Mouse (Mus musculus): Measurements from ENCODE around the gene Phrf1. TPM values are rescaled to one million over a fixed set of nuclear protein-coding genes. Genes with fewer than 3 reads are reported as not detected.

The Phrf1 gene
- polyA plus RNA-seq, 1 experiment from 2014 or later = 56.7 TPM

DNA sequence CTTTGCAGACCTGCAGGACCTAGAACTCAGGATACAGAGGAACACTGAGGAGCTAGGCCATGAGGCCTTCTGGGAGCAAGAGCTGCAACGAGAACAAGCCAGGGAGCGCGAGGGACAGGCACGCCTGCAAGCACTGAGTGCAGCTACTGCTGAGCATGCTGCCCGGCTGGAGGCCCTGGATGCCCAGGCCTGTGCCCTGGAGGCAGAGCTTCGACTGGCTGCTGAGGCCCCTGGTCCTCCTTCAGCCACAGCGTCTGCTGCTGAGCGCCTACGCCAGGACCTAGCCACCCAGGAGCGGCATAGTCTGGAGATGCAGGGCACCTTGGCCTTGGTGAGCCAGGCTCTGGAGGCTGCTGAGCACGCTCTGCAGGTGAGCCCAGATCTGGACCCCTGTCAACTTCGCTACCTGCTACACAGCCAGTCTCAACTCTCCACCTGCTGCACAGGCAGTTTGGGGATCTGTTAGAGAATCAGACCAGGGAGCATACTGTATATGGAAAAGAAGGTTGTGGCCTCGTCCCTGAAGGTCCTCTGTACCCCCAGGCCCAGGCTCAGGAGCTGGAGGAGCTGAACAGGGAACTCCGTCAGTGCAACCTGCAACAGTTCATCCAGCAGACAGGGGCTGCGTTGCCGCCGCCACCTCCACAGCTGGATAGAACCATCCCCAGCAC lies 11.1 kb upstream of the Phrf1 start:
- Histone ChIP-seq H3K4me1 (ENCODE audit: control insufficient read depth, insufficient read depth, low read length) (peaks cover 65% of the 10 kb centered on the region), H3K9me3 (ENCODE audit: control insufficient read depth, low read length) (no peaks in the 10 kb centered on the region), H3K9ac (ENCODE audit: low read depth, low read length) (peak overlapping the region; percentile 85), H3K27ac (ENCODE audit: low read length) (peak overlapping the region; percentile 98), H3K4me2 (ENCODE audit: low read depth, low read length) (peak overlapping the region; percentile 91), H3K27me3 (replicated peaks; ENCODE audit: control insufficient read depth, insufficient read depth, low read length) (no peaks in the 10 kb centered on the region), H3K36me3 (ENCODE audit: control insufficient read depth, insufficient read depth, low read length) (peaks cover 4% of the 10 kb centered on the region; the same call in 1 of the 2 replicates), H3K4me3 (ENCODE audit: low read length) (peak overlapping the region; percentile 74)
- no peak for ATAC-seq
- 80% methylated on average over 17 of the region's 17 CpGs for WGBS

DNA sequence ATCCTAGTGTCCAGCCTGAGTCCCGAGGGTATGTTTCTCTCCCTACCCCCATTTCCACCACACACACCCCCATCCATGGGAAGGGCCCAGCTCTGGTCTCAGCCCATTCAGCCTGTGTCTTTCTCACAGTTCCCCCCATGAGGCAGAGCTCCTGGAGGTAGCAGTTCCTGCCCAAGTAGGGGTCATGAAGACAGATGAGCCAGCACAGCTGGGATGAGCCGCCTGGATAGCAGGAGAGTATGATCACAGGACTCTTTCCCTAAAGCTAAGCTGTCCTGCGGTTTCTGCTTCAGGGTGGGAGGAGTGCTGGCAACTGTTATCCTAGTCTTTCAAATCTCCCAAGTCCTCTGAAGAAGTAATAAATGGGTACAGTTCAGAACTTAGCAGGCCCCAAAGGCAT lies 10.4 kb upstream of the Phrf1 start:
- peaks cover 69% of the 10 kb centered on the region for H3K4me1 ChIP-seq (ENCODE audit: control insufficient read depth, insufficient read depth, low read length)
- H3K27me3 ChIP-seq (replicated peaks; ENCODE audit: control insufficient read depth, insufficient read depth, low read length) = no peaks in the 10 kb centered on the region
- H3K4me2 ChIP-seq (ENCODE audit: low read depth, low read length) = peak overlapping the region; percentile 91
- peak overlapping the region; percentile 38 for H3K27ac ChIP-seq (ENCODE audit: low read length)
- H3K9me3 ChIP-seq (ENCODE audit: control insufficient read depth, low read length) = no peaks in the 10 kb centered on the region
- peak overlapping the region; percentile 85 for H3K9ac ChIP-seq (ENCODE audit: low read depth, low read length)
- peaks cover 4% of the 10 kb centered on the region; the same call in 1 of the 2 replicates for H3K36me3 ChIP-seq (ENCODE audit: control insufficient read depth, insufficient read depth, low read length)
- 68% methylated on average over 3 of the region's 3 CpGs for WGBS
- ATAC-seq = no peak
- peak overlapping the region; percentile 74 for H3K4me3 ChIP-seq (ENCODE audit: low read length)

DNA sequence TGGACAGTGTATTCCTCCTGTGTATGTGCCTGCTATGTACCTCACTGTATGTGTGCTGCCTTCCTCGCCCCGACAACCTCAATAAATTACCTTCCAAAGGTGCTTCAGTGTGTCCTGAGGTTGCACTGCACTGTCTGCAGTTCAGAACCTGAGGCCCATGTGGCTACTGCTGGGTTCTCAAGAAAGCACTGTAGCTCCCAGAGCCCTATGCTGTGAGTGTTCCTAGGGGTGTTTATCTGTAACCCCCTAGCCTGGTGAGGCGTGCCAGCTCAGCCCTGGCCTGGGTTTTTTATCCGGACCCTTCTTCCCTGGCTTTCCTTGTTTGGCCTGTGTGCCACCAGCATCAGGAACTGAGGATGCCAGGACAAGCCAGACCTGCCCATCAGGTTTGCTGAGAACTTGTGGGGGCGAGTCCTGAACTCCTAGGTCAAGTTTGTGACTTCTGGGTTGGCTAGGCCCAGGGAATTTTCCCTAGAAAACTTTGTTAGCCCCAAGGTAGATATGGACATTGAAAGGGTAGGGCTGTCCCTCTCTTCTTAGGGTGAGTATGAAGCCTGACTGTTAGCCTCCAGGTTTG lies 9.9 kb upstream of the Phrf1 start:
- Histone ChIP-seq H3K4me1 (ENCODE audit: control insufficient read depth, insufficient read depth, low read length) (peaks cover 65% of the 10 kb centered on the region), H3K9me3 (ENCODE audit: control insufficient read depth, low read length) (no peaks in the 10 kb centered on the region), H3K36me3 (ENCODE audit: control insufficient read depth, insufficient read depth, low read length) (peaks cover 4% of the 10 kb centered on the region; the same call in 1 of the 2 replicates), H3K9ac (ENCODE audit: low read depth, low read length) (peak overlapping the region; percentile 85), H3K4me2 (ENCODE audit: low read depth, low read length) (peak overlapping the region; percentile 91), H3K4me3 (ENCODE audit: low read length) (peak overlapping the region; percentile 74), H3K27me3 (replicated peaks; ENCODE audit: control insufficient read depth, insufficient read depth, low read length) (no peaks in the 10 kb centered on the region), H3K27ac (ENCODE audit: low read length) (peak overlapping the region; percentile 54)
- 69% methylated on average over 5 of the region's 5 CpGs for WGBS
- no peak for ATAC-seq

DNA sequence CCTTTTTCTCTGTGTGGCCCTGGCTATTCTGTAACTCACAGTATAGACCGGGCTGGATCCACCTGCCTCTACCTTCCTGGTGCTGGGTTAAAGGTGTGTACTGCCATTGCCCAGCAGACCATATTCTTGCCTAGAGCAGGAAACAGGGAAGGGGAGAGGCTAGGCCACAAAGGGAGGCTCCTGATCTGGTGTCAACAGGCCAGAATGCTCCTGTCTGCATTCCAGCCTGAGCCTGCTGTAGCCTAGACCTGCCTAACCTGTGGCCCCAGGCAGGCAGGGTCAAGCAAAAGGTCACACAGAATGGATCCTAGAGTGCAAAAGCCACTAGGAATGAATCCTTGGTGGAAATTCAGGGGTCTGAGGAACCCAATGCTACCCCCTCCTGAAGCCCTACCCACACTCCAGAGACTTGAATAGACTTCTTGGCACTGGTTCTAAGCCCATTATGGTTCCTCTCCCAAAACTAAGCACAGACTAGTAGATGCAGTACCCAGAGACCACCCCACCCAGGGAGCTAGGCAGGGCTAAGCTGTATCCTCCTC lies 9.0 kb upstream of the Phrf1 start:
- Histone ChIP-seq H3K4me3 (ENCODE audit: low read length) (no peak overlapping the region; the same call in 1 of the 2 replicates), H3K4me2 (ENCODE audit: low read depth, low read length) (no peak overlapping the region), H3K4me1 (ENCODE audit: control insufficient read depth, insufficient read depth, low read length) (peaks cover 57% of the 10 kb centered on the region), H3K9ac (ENCODE audit: low read depth, low read length) (peak overlapping the region; percentile 31; the same call in 1 of the 2 replicates), H3K9me3 (ENCODE audit: control insufficient read depth, low read length) (no peaks in the 10 kb centered on the region), H3K36me3 (ENCODE audit: control insufficient read depth, insufficient read depth, low read length) (peaks cover 4% of the 10 kb centered on the region; the same call in 1 of the 2 replicates), H3K27me3 (replicated peaks; ENCODE audit: control insufficient read depth, insufficient read depth, low read length) (no peaks in the 10 kb centered on the region), H3K27ac (ENCODE audit: low read length) (peak overlapping the region; percentile 33)
- 71% methylated on average over 1 of the region's 1 CpGs for WGBS
- ATAC-seq = no peak

DNA sequence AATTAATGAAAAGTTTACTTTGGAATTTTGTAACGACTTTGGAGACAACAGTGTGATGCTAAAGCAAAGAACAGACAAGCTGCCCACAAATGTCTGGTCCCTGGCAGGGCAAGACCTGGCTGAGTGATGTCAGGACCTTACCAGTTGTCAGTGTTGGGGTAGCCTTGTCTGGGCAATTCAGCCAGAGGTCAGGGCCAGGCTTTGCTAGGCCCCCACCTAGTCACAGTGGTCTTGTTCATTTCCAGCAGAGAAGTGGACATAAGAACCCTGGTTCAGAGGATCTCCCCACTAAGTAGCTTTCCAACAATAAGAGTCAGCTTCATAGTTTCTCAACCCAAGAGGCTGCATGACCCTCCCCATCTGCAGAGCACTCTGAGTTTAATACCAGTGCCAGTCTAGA lies 8.2 kb upstream of the Phrf1 start:
- H3K4me3 ChIP-seq (ENCODE audit: low read length) = peak overlapping the region; percentile 71
- WGBS = 68% methylated on average over 1 of the region's 1 CpGs
- peaks cover 50% of the 10 kb centered on the region for H3K4me1 ChIP-seq (ENCODE audit: control insufficient read depth, insufficient read depth, low read length)

DNA sequence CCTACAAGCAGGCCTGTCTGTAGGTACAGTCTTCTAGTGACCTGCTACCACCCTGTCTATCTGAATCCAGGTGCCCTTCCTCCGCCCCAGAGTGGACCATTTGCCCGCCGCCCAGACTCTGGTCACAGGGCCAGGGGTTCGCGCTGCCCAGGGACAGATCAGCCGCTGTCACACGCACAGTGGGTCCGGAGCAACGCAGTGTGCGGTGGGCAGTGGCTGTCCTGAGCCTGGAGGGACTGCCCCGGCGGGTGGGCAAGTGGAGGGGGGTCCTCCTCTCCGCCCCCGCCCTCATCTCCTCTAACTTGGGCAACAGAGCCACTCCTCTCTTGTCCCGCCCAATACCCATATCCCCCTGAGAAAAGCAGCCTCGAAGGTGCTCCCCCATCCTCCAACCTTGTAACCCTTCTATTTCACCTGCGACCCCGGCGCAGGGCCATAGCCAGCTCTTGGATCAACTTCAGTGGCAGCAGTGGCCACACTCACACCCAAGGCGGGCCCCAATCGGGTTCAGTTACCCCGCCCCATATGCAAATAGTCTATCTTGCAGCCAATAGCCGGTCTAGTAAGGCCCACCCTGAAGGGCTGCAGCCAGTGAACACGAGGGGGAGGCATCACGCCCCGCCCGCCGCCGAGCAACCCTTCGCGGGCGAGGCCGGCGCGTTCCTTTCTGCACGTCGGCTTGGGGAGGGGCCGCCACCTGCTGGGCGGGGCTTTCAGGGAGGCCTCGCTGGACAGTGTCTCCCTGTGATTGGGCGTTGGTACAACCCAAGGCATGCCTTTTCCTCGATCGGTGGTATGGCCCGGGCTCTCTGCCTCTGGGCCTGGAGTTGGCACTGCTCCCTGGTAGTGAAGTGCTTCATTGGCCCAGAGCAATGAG lies 7.1 kb upstream of the Phrf1 start:
- H3K4me3 ChIP-seq (ENCODE audit: low read length) = peak overlapping the region; percentile 71
- ATAC-seq = peak; percentile 96
- peak overlapping the region; percentile 93 for H3K27ac ChIP-seq (ENCODE audit: low read length)
- 3% methylated on average over 43 of the region's 44 CpGs for WGBS
- H3K27me3 ChIP-seq (replicated peaks; ENCODE audit: control insufficient read depth, insufficient read depth, low read length) = no peaks in the 10 kb centered on the region
- H3K4me1 ChIP-seq (ENCODE audit: control insufficient read depth, insufficient read depth, low read length) = peaks cover 49% of the 10 kb centered on the region
- H3K9ac ChIP-seq (ENCODE audit: low read depth, low read length) = peak overlapping the region; percentile 87
- peaks cover 4% of the 10 kb centered on the region; the same call in 1 of the 2 replicates for H3K36me3 ChIP-seq (ENCODE audit: control insufficient read depth, insufficient read depth, low read length)
- H3K4me2 ChIP-seq (ENCODE audit: low read depth, low read length) = peak overlapping the region; percentile 87
- no peaks in the 10 kb centered on the region for H3K9me3 ChIP-seq (ENCODE audit: control insufficient read depth, low read length)

More for the DNA sequence above, 8.2 kb upstream of the Phrf1 start:
- peak overlapping the region; percentile 87 for H3K9ac ChIP-seq (ENCODE audit: low read depth, low read length)
- H3K36me3 ChIP-seq (ENCODE audit: control insufficient read depth, insufficient read depth, low read length) = peaks cover 4% of the 10 kb centered on the region; the same call in 1 of the 2 replicates
- peak overlapping the region; percentile 85; the same call in 1 of the 2 replicates for H3K27ac ChIP-seq (ENCODE audit: low read length)
- H3K9me3 ChIP-seq (ENCODE audit: control insufficient read depth, low read length) = no peaks in the 10 kb centered on the region
- peak overlapping the region; percentile 87 for H3K4me2 ChIP-seq (ENCODE audit: low read depth, low read length)
- ATAC-seq = no peak
- H3K27me3 ChIP-seq (replicated peaks; ENCODE audit: control insufficient read depth, insufficient read depth, low read length) = no peaks in the 10 kb centered on the region

DNA sequence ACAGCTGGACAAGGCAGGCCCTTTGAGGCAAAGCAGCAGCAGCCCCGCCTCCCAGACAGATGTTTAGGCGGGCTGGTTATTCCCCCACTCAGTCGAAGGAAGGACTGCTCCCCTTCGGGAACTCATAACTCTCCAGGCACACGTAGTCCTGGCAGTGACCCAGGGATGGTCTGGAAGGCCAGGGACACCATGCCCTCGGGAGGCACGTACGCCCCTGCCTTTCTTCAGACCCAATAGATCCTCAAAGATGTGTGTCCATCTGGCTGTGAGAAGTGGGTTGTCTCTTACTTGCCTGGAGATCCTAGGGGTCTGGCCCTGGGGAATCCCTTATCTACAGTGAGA lies 6.5 kb upstream of the Phrf1 start:
- Histone ChIP-seq H3K4me1 (ENCODE audit: control insufficient read depth, insufficient read depth, low read length) (peaks cover 43% of the 10 kb centered on the region), H3K27me3 (replicated peaks; ENCODE audit: control insufficient read depth, insufficient read depth, low read length) (no peaks in the 10 kb centered on the region), H3K4me3 (ENCODE audit: low read length) (peak overlapping the region; percentile 31), H3K4me2 (ENCODE audit: low read depth, low read length) (peak overlapping the region; percentile 52), H3K36me3 (ENCODE audit: control insufficient read depth, insufficient read depth, low read length) (peaks cover 4% of the 10 kb centered on the region; the same call in 1 of the 2 replicates), H3K27ac (ENCODE audit: low read length) (peak overlapping the region; percentile 93), H3K9ac (ENCODE audit: low read depth, low read length) (peak overlapping the region; percentile 54), H3K9me3 (ENCODE audit: control insufficient read depth, low read length) (no peaks in the 10 kb centered on the region)
- ATAC-seq = no peak
- 8% methylated on average over 8 of the region's 8 CpGs for WGBS

DNA sequence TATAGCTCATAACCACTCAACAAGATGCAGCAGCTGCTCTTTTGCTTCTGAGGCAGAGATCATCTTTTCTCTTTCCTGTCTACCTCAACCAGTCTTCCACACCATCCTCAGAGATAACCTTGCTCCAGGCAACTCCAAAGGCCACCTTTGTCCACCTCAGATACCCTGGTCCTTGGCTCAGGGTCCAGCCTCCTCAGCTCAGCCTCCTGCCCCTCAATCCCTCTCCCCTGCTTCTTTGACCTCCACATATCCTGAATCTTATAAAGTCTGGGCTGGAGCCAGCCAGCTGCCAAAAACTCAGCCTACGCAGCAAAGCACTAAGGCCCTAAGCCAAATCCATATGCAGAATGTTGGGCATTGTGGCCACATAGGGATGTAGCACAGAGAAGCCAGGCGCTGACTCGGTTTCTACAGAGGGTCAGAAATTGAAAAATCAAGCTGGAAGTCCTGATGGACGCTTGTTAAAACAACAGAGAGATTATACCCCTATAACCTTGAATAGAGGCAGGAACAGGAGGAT lies 5.8 kb upstream of the Phrf1 start:
- 80% methylated on average over 4 of the region's 4 CpGs for WGBS
- Histone ChIP-seq H3K4me3 (ENCODE audit: low read length) (no peak overlapping the region), H3K9me3 (ENCODE audit: control insufficient read depth, low read length) (no peaks in the 10 kb centered on the region), H3K4me2 (ENCODE audit: low read depth, low read length) (no peak overlapping the region), H3K27me3 (replicated peaks; ENCODE audit: control insufficient read depth, insufficient read depth, low read length) (no peaks in the 10 kb centered on the region), H3K27ac (ENCODE audit: low read length) (peak overlapping the region; percentile 93), H3K4me1 (ENCODE audit: control insufficient read depth, insufficient read depth, low read length) (peaks cover 37% of the 10 kb centered on the region), H3K9ac (ENCODE audit: low read depth, low read length) (peak overlapping the region; percentile 54), H3K36me3 (ENCODE audit: control insufficient read depth, insufficient read depth, low read length) (peaks cover 4% of the 10 kb centered on the region; the same call in 1 of the 2 replicates)
- ATAC-seq = no peak

Data from intestine, embryonic 16.5 days (tissue).